Mouse (Mus musculus): Measurements from ENCODE around the gene Suco. TPM values are rescaled to one million over a fixed set of nuclear protein-coding genes. Genes with fewer than 3 reads are reported as not detected.

The Suco gene
- polyA plus RNA-seq (2016; fragmentation: Nextera tagmentation; extraction: Ambion mirVana): 39.1 and 42.1 TPM in 2 replicates

- ATAC-seq (ENCODE audit: low FRiP score, low read depth): peak; percentile 99
- Histone ChIP-seq H3K9ac (replicated peaks) (peak within 1 kb of the TSS; percentile 88), H3K27me3 (no peaks in the 10 kb centered on the region; the same call in 1 of the 2 replicates), H3K9me3 (no peaks in the 10 kb centered on the region), H3K27ac (replicated peaks) (peak within 1 kb of the TSS; percentile 98), H3K4me3 (peak within 1 kb of the TSS; percentile 89), H3K4me1 (peaks cover 23% of the 10 kb centered on the region), H3K36me3 (no peaks in the 10 kb centered on the region), H3K4me2 (replicated peaks) (peak within 1 kb of the TSS; percentile 85)
- WGBS: under 1% methylated on average over 60 of the region's 74 CpGs
Observed at GRCm38 (mm10) chr1:161876553-161877447, at the start of gene Suco. Suco (minus strand) TSS chr1:161876682.

DNA sequence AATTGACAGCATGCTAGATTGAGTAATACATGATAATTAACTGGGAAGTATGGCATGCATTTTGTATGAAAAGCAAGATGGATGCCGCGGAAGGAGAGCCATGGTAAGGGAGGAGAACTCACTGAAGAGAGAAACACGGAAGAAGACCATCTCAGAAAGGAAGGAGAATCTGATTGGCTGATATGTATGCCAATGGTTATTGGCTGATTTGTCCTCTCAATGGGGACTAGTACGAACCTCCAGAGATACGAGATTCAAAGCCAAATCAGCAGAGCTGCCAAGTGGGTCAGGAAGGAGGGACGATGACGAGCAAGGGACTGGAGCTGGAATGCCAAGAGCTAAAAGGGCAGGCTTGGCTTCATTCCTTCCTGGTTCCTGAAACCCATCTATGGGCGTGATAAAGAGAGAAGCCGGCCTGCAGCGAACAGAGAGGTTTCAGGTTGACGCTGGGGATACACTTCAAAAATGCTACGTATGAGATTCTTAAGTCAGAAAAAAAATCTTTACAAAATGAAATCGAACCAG lies 48.9 kb upstream of the Suco start:
- no peak for ATAC-seq (ENCODE audit: low FRiP score, low read depth)
- Histone ChIP-seq H3K27me3 (no peaks in the 10 kb centered on the region), H3K36me3 (no peaks in the 10 kb centered on the region), H3K4me2 (replicated peaks) (no peak overlapping the region), H3K27ac (replicated peaks) (no peak overlapping the region), H3K4me3 (no peak overlapping the region), H3K9ac (replicated peaks) (no peak overlapping the region), H3K4me1 (no peaks in the 10 kb centered on the region), H3K9me3 (no peaks in the 10 kb centered on the region)
- WGBS: 87% methylated on average over 13 of the region's 13 CpGs

DNA sequence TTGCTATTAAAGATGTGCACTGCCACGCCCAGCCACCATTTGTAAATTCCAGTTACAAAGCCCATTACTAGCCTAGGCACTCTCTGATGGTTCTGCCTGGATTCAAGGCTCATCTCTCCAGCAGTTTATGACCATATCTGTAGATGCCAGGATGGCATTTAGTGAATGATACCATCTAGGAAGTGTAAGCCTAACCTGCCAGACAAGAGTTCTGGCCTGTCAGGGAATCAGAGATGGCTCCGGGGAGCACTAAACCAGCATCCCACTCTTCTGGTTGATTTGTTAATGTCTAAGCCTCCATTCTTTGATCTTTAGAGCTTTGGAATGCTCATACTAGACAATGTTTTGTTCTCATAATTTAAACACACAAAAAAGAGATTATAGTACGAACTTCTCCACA lies 47.8 kb upstream of the Suco start:
- Histone ChIP-seq H3K4me2 (replicated peaks) (no peak overlapping the region), H3K36me3 (no peaks in the 10 kb centered on the region), H3K9ac (replicated peaks) (no peak overlapping the region), H3K27ac (replicated peaks) (no peak overlapping the region), H3K27me3 (no peaks in the 10 kb centered on the region), H3K4me1 (no peaks in the 10 kb centered on the region), H3K4me3 (no peak overlapping the region), H3K9me3 (no peaks in the 10 kb centered on the region)
- ATAC-seq (ENCODE audit: low FRiP score, low read depth): no peak
- 52% methylated on average over 3 of the region's 3 CpGs for WGBS

DNA sequence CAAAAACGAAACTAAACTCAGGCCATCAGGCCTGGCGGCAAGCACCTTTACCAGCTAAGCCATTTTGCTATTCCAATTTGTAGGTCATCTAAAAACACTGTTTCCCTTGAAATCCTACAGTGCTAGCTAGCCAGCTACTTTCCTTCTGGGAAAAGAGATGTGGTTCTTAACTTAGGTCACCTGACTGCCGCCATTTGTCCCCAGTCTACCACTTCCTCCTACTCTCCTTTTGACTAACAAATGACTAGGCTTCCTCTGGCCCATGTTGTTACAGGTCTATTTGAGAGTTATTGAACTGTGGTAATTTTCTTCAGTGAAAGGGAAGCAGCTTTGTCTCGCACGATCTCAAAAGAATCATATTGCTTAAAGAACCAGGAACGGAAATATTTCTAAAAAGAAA lies 45.4 kb upstream of the Suco start:
- Histone ChIP-seq H3K9ac (replicated peaks) (no peak overlapping the region), H3K4me2 (replicated peaks) (no peak overlapping the region), H3K27ac (replicated peaks) (no peak overlapping the region), H3K9me3 (no peaks in the 10 kb centered on the region), H3K27me3 (no peaks in the 10 kb centered on the region), H3K4me1 (0 out of 2 replicates have a peak, but pooled peaks cover 4% of the 10 kb centered on the region), H3K36me3 (no peaks in the 10 kb centered on the region), H3K4me3 (no peak overlapping the region)
- ATAC-seq (ENCODE audit: low FRiP score, low read depth): no peak
- WGBS: 84% methylated on average over 6 of the region's 6 CpGs

DNA sequence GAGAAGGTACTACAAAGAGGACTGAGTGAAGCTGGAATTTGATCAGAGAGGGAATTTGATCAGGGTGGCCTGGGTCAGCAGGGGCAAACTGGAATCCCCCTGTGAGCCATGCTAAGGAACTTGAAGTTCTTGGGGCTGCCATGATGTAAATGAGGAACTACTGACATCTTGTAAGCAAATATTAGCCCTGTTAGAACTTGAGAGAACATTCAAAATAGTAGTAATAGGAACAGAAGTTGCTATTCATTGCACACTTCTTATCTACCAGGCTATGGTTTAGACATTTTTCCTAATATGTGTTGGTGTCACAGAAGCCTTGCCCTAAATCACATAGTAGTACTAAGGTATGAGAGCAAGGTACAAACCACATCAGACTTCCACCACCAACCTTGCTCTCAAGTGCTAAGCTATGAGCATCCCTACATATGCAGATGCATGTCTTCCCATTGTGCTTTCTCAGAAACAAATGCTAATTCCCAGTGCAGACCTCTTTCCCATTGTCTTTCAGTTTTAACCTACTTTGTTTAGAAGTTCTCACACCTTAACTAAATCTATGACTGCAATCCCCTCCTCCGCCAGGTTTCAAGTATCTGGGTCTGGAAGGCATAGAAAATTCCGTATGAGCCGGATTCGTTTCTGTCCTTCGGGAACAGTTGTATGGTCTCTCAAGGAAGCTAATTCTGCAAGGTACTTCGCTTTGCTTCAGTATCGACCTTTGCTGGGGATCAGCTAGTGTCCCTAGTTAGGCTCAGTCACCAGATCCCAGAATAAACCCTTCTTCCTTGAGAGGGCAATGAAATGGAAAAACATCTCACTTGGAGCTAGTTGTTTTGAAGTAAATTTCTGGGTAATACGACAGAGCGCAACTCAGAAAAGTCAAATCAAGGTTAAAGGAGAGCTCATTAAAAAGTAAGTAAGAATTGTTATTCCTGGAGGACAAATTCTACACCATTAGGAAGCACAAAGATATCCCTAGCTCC lies 44.3 kb upstream of the Suco start:
- no peaks in the 10 kb centered on the region for H3K9me3 ChIP-seq
- H3K9ac ChIP-seq (replicated peaks): no peak overlapping the region
- H3K36me3 ChIP-seq: no peaks in the 10 kb centered on the region
- ATAC-seq (ENCODE audit: low FRiP score, low read depth): no peak
- H3K27ac ChIP-seq (replicated peaks): no peak overlapping the region
- no peak overlapping the region for H3K4me2 ChIP-seq (replicated peaks)
- no peaks in the 10 kb centered on the region for H3K27me3 ChIP-seq
- WGBS: 87% methylated on average over 9 of the region's 9 CpGs
- 0 out of 2 replicates have a peak, but pooled peaks cover 4% of the 10 kb centered on the region for H3K4me1 ChIP-seq
- H3K4me3 ChIP-seq: no peak overlapping the region

DNA sequence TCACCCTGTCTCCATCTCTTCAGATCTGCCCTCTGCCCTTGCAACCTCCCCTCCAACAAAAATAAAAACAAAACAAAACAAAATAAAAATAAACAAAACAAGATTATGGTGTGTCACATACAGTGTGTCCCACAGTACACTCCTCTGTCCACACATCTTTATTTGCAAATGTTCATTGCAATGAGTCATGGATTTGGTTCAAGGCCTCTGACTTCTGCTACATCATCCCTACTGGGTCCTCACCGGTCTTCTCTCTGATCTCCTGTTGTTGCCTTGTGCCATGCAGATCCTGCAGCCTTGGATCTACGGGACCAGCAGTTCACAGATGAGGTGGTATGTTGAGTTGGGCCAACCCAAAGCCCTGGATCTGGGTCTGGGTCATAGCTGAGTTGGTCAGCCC lies 43.1 kb upstream of the Suco start:
- WGBS: 91% methylated on average over 2 of the region's 2 CpGs
- Histone ChIP-seq H3K4me3 (no peak overlapping the region), H3K9ac (replicated peaks) (no peak overlapping the region), H3K4me1 (0 out of 2 replicates have a peak, but pooled peaks cover 4% of the 10 kb centered on the region), H3K27ac (replicated peaks) (no peak overlapping the region), H3K27me3 (no peaks in the 10 kb centered on the region), H3K9me3 (no peaks in the 10 kb centered on the region), H3K36me3 (no peaks in the 10 kb centered on the region), H3K4me2 (replicated peaks) (no peak overlapping the region)
- no peak for ATAC-seq (ENCODE audit: low FRiP score, low read depth)

GRCm38 (mm10) chr1:161918682-161919372 lies 42.3 kb upstream of the Suco start:
- 0 out of 2 replicates have a peak, but pooled peaks cover 4% of the 10 kb centered on the region for H3K4me1 ChIP-seq
- no peaks in the 10 kb centered on the region for H3K27me3 ChIP-seq
- no peak overlapping the region for H3K4me3 ChIP-seq
- no peak overlapping the region for H3K4me2 ChIP-seq (replicated peaks)
- H3K9ac ChIP-seq (replicated peaks): no peak overlapping the region
- WGBS: 48% methylated on average over 7 of the region's 7 CpGs
- H3K9me3 ChIP-seq: no peaks in the 10 kb centered on the region
- ATAC-seq (ENCODE audit: low FRiP score, low read depth): no peak
- no peaks in the 10 kb centered on the region for H3K36me3 ChIP-seq
- no peak overlapping the region for H3K27ac ChIP-seq (replicated peaks)

GRCm38 (mm10) chr1:161917940-161918484 lies 41.5 kb upstream of the Suco start:
- H3K27ac ChIP-seq (replicated peaks): no peak overlapping the region
- 0 out of 2 replicates have a peak, but pooled peaks cover 4% of the 10 kb centered on the region for H3K4me1 ChIP-seq
- H3K9me3 ChIP-seq: no peaks in the 10 kb centered on the region
- H3K36me3 ChIP-seq: no peaks in the 10 kb centered on the region
- 92% methylated on average over 3 of the region's 3 CpGs for WGBS
- no peak overlapping the region for H3K4me3 ChIP-seq
- no peak overlapping the region for H3K9ac ChIP-seq (replicated peaks)
- no peak overlapping the region for H3K4me2 ChIP-seq (replicated peaks)
- ATAC-seq (ENCODE audit: low FRiP score, low read depth): no peak
- H3K27me3 ChIP-seq: no peaks in the 10 kb centered on the region

- no peak overlapping the region for H3K9ac ChIP-seq (replicated peaks)
- H3K27ac ChIP-seq (replicated peaks): no peak overlapping the region
- no peaks in the 10 kb centered on the region for H3K36me3 ChIP-seq
- 0 out of 2 replicates have a peak, but pooled peaks cover 4% of the 10 kb centered on the region for H3K4me1 ChIP-seq
- H3K4me2 ChIP-seq (replicated peaks): no peak overlapping the region
- no peaks in the 10 kb centered on the region for H3K27me3 ChIP-seq
- no peaks in the 10 kb centered on the region for H3K9me3 ChIP-seq
- no peak for ATAC-seq (ENCODE audit: low FRiP score, low read depth)
- WGBS: 49% methylated on average over 3 of the region's 3 CpGs
- no peak overlapping the region for H3K4me3 ChIP-seq
Observed at GRCm38 (mm10) chr1:161916036-161916435, 39.6 kb upstream of the Suco start.

GRCm38 (mm10) chr1:161913648-161913984 lies 37.1 kb upstream of the Suco start:
- no peak for ATAC-seq (ENCODE audit: low FRiP score, low read depth)
- Histone ChIP-seq H3K27ac (replicated peaks) (no peak overlapping the region), H3K36me3 (no peaks in the 10 kb centered on the region), H3K4me1 (0 out of 2 replicates have a peak, but pooled peaks cover 1% of the 10 kb centered on the region), H3K27me3 (no peaks in the 10 kb centered on the region), H3K9me3 (no peaks in the 10 kb centered on the region), H3K9ac (replicated peaks) (no peak overlapping the region), H3K4me3 (no peak overlapping the region), H3K4me2 (replicated peaks) (no peak overlapping the region)
- WGBS: 79% methylated on average over 7 of the region's 7 CpGs
